Mouse (Mus musculus) E14TG2a.4 (cell line): ENCODE data around the gene Iqschfp.

Experiments used
- H3K27me3 ChIP-seq: 2 replicates; pipeline ENCODE4 v1.6.1; 2014; ENCODE audit warnings: low read length, control low read depth; ENCODE audit not compliant: insufficient read depth
- H3K36me3 ChIP-seq: 2 replicates; pipeline ENCODE4 v1.6.1; 2014; ENCODE audit warnings: low read length, control low read depth; ENCODE audit not compliant: insufficient read depth
- H3K4me1 ChIP-seq: replicated peaks from 2 replicates; pipeline ENCODE4 v1.6.1; 2014; ENCODE audit warnings: low read depth, low read length, control low read depth
- H3K4me3 ChIP-seq: replicated peaks from 2 replicates; pipeline ENCODE4 v1.5.1; 2014; ENCODE audit warnings: mild to moderate bottlenecking, low read length
- H3K9me3 ChIP-seq: 2 replicates; pipeline ENCODE4 v1.6.1; 2014; ENCODE audit warnings: low read length, control low read depth
- CTCF ChIP-seq: conservative IDR thresholded peaks from 2 replicates; pipeline ENCODE4 v1.5.1; 2014; ENCODE audit warnings: low read length
- NANOG ChIP-seq: IDR thresholded peaks from 2 replicates; pipeline ENCODE4 v1.6.1; 2014; ENCODE audit warnings: borderline replicate concordance, low read length, mixed read lengths
- POU5F1 ChIP-seq: IDR thresholded peaks from 2 replicates; pipeline ENCODE4 v1.6.1; 2014; ENCODE audit warnings: low read length, borderline replicate concordance

Gene Iqschfp

DNA sequence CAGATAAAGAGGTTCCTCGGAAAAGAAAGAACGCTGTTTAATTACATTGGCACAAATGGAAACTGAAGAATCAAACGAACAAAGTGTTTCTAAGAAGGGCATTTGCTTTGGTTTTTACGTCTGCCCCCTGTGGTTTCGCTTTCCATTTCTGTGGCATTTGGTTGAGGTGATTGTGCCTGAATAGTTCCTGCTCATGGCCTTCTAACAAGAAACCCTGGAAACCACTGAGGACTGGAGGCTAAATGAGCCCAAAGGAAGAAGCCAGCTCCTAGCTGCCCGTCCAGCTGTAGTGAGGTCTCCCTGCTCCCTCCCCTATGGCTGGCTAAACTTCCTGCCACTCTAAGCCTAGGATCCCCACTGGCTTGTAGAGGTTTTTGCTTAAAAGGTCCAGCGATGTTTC lies 745.9 kb downstream of the Iqschfp start:
- Histone ChIP-seq H3K27me3 (0 out of 2 replicates have a peak, but pooled peaks cover 6% of the 10 kb centered on the region), H3K4me1 (peaks cover 8% of the 10 kb centered on the region), H3K4me3 (no peak overlapping the region), H3K9me3 (no peaks in the 10 kb centered on the region), H3K36me3 (no peaks in the 10 kb centered on the region)
- TF ChIP-seq CTCF (no peak), NANOG (peak; percentile 1; the same call in 1 of the 2 replicates)

- H3K4me3 ChIP-seq = no peak overlapping the region
- peaks cover 8% of the 10 kb centered on the region for H3K4me1 ChIP-seq
- no peak for TF ChIP-seq CTCF
- no peak for TF ChIP-seq NANOG
- no peak for TF ChIP-seq POU5F1
- H3K9me3 ChIP-seq = no peaks in the 10 kb centered on the region
- H3K27me3 ChIP-seq = 0 out of 2 replicates have a peak, but pooled peaks cover 6% of the 10 kb centered on the region
- no peaks in the 10 kb centered on the region for H3K36me3 ChIP-seq
These were observed 746.7 kb downstream of the Iqschfp start for GRCm38 (mm10) chr3:68638703-68639102.

- Histone ChIP-seq H3K4me1 (peaks cover 6% of the 10 kb centered on the region), H3K36me3 (no peaks in the 10 kb centered on the region), H3K9me3 (no peaks in the 10 kb centered on the region), H3K27me3 (peaks cover 4% of the 10 kb centered on the region; the same call in 1 of the 2 replicates), H3K4me3 (no peak overlapping the region)
- no peak for TF ChIP-seq CTCF
These were observed 750.9 kb downstream of the Iqschfp start for GRCm38 (mm10) chr3:68642935-68643334.

- TF ChIP-seq POU5F1 (no peak), CTCF (no peak), NANOG (no peak)
These were observed 754.5 kb downstream of the Iqschfp start for GRCm38 (mm10) chr3:68646387-68647130.

GRCm38 (mm10) chr3:68647282-68647681 lies 755.2 kb downstream of the Iqschfp start:
- no peaks in the 10 kb centered on the region for H3K36me3 ChIP-seq
- H3K4me3 ChIP-seq = no peak overlapping the region
- H3K4me1 ChIP-seq = no peaks in the 10 kb centered on the region
- TF ChIP-seq NANOG (no peak), CTCF (no peak), POU5F1 (no peak)
- peaks cover 4% of the 10 kb centered on the region; the same call in 1 of the 2 replicates for H3K27me3 ChIP-seq
- H3K9me3 ChIP-seq = no peaks in the 10 kb centered on the region

More at GRCm38 (mm10) chr3:68646387-68647130, 754.5 kb downstream of the Iqschfp start:
- Histone ChIP-seq H3K27me3 (peaks cover 4% of the 10 kb centered on the region; the same call in 1 of the 2 replicates), H3K4me3 (no peak overlapping the region), H3K9me3 (no peaks in the 10 kb centered on the region), H3K4me1 (no peaks in the 10 kb centered on the region), H3K36me3 (no peaks in the 10 kb centered on the region)

DNA sequence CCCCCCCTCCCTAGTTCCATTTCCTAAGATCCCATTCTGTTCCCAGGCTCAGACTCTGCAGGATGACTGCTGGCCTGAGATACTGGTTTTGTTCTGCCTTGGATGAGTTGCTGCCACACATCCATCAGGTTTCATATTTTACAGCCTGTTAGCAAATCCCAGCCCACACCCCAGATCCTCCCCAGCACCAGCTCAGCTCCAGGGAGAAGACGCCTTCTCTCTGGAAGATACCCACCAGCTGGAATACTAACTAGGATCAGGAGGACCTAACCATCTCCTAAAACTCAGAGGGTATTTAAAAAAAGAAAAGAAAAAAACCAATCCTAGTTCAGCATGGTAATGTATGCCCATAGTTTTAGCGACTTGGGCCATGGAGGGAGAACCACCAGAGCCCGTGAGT lies 758.2 kb downstream of the Iqschfp start:
- no peak overlapping the region for H3K4me3 ChIP-seq
- TF ChIP-seq NANOG = no peak
- no peak for TF ChIP-seq POU5F1
- TF ChIP-seq CTCF = no peak
- H3K36me3 ChIP-seq = no peaks in the 10 kb centered on the region
- no peaks in the 10 kb centered on the region for H3K4me1 ChIP-seq
- H3K27me3 ChIP-seq = peaks cover 8% of the 10 kb centered on the region; the same call in 1 of the 2 replicates
- H3K9me3 ChIP-seq = no peaks in the 10 kb centered on the region

DNA sequence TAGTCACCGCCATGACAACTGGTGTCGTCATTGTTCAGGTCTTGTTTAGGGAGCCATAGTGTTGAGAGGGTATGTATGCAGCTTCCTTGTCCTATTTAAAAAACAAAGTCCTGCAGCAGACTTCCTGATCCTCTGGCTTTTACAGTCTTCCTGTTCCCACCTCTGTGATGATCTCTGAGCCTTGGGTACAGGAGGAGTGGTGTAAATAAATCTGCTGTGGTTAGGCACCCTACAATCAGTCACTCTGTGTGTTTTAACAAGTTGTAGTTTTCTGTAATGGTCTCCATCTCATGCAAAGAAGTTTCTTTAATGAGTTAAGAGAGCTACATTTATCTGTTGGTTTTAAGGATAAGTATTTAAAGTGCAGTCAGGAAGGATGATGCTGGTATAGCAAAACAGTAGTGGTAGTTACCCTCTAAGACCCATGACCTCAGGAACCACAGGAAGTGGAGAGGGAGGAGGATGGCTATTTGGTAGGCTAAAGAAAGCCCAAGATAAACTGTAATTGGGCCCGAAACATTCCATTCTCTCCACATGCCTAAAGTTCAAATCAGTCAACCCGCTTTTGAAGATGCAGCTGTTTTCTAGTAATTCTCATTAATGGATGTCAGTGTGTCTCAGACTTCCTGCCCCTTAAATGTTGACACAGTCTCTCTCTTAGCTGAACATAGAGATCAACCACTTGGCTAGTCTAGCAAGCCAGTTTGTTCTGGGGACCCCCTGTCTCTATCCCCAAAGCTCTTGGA lies 764.7 kb downstream of the Iqschfp start:
- Histone ChIP-seq H3K4me3 (no peak overlapping the region), H3K36me3 (no peaks in the 10 kb centered on the region), H3K9me3 (no peaks in the 10 kb centered on the region), H3K4me1 (no peaks in the 10 kb centered on the region), H3K27me3 (peaks cover 7% of the 10 kb centered on the region; the same call in 1 of the 2 replicates)
- TF ChIP-seq CTCF (no peak), NANOG (no peak), POU5F1 (no peak)

DNA sequence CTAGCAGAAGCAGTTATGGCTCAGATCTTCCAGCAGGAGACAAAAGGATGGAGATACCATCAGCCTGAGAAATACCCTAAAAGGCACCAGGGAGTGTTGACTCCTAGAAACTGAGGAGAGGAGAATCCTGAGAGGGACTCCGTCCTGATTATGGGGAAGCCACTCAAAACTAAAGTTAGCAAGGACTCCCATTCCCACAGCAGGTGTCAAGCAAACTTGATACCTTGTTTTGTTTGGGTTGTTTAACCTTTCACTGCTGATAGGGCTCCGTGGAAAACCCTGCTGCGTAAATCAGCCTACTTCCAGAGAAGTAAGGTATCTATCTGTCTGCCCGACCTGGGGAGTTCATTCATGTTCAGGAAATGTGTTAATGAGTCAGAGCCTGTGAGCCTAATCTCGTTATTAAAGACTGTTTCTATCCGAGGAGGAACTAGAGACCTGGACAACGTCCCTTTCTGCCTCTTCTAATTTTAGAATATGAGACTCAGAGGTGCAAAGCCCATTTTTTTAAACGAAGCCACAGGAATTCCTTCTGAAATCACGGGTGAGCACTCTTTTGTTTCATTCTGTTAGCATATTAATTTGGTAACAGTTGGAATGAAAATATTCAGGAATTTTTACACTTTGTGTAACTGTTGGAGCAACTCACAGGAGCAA lies 765.7 kb downstream of the Iqschfp start:
- H3K4me3 ChIP-seq = no peak overlapping the region
- H3K36me3 ChIP-seq = no peaks in the 10 kb centered on the region
- H3K27me3 ChIP-seq = peaks cover 13% of the 10 kb centered on the region; the same call in 1 of the 2 replicates
- H3K9me3 ChIP-seq = no peaks in the 10 kb centered on the region
- H3K4me1 ChIP-seq = no peaks in the 10 kb centered on the region
- no peak for TF ChIP-seq NANOG
- no peak for TF ChIP-seq CTCF
- no peak for TF ChIP-seq POU5F1
